Mouse (Mus musculus): Measurements from ENCODE around the gene Prep. TPM values are rescaled to one million over a fixed set of nuclear protein-coding genes. Genes with fewer than 3 reads are reported as not detected.

Gene Prep
- polyA plus RNA-seq, 1 experiment: 7.1 TPM

GRCm38 (mm10) chr10:45048622-45049021 is 18.4 kb upstream of the Prep start:
- no peaks in the 10 kb centered on the region for H3K4me1 ChIP-seq (ENCODE audit: control insufficient read depth, insufficient read depth, low read length)
- H3K27ac ChIP-seq (ENCODE audit: insufficient read depth, low read length): no peak overlapping the region
- no peak overlapping the region for H3K4me3 ChIP-seq (ENCODE audit: insufficient read depth, low read length)
- TF ChIP-seq CTCF (IDR thresholded peaks at IDR 0.05; ENCODE audit: extremely low read depth, insufficient read depth, low read length) (no peak), POLR2A (IDR thresholded peaks at IDR 0.05; ENCODE audit: extremely low read depth, insufficient read depth, low read length) (no peak)

- H3K4me1 ChIP-seq (ENCODE audit: control insufficient read depth, insufficient read depth, low read length): no peaks in the 10 kb centered on the region
- H3K27ac ChIP-seq (ENCODE audit: insufficient read depth, low read length): no peak overlapping the region
- TF ChIP-seq POLR2A (IDR thresholded peaks at IDR 0.05; ENCODE audit: extremely low read depth, insufficient read depth, low read length): no peak
- peak; percentile 64 for TF ChIP-seq CTCF (IDR thresholded peaks at IDR 0.05; ENCODE audit: extremely low read depth, insufficient read depth, low read length)
- H3K4me3 ChIP-seq (ENCODE audit: insufficient read depth, low read length): no peak overlapping the region
These were observed 15.8 kb upstream of the Prep start for GRCm38 (mm10) chr10:45051125-45051744.

- TF ChIP-seq POLR2A (IDR thresholded peaks at IDR 0.05; ENCODE audit: extremely low read depth, insufficient read depth, low read length) (no peak), CTCF (IDR thresholded peaks at IDR 0.05; ENCODE audit: extremely low read depth, insufficient read depth, low read length) (no peak)
These were observed 8.6 kb upstream of the Prep start for GRCm38 (mm10) chr10:45058361-45058760.

GRCm38 (mm10) chr10:45060841-45061240 is 6.2 kb upstream of the Prep start:
- H3K27ac ChIP-seq (ENCODE audit: insufficient read depth, low read length): no peak overlapping the region
- H3K4me3 ChIP-seq (ENCODE audit: insufficient read depth, low read length): no peak overlapping the region
- no peak for TF ChIP-seq CTCF (IDR thresholded peaks at IDR 0.05; ENCODE audit: extremely low read depth, insufficient read depth, low read length)
- TF ChIP-seq POLR2A (IDR thresholded peaks at IDR 0.05; ENCODE audit: extremely low read depth, insufficient read depth, low read length): no peak
- no peaks in the 10 kb centered on the region for H3K4me1 ChIP-seq (ENCODE audit: control insufficient read depth, insufficient read depth, low read length)

More at GRCm38 (mm10) chr10:45058361-45058760, 8.6 kb upstream of the Prep start:
- Histone ChIP-seq H3K4me3 (ENCODE audit: insufficient read depth, low read length) (no peak overlapping the region), H3K4me1 (ENCODE audit: control insufficient read depth, insufficient read depth, low read length) (no peaks in the 10 kb centered on the region), H3K27ac (ENCODE audit: insufficient read depth, low read length) (no peak overlapping the region)

GRCm38 (mm10) chr10:45066131-45066930 is 672 bp upstream of the Prep start:
- no peak for TF ChIP-seq POLR2A (IDR thresholded peaks at IDR 0.05; ENCODE audit: extremely low read depth, insufficient read depth, low read length)
- TF ChIP-seq CTCF (IDR thresholded peaks at IDR 0.05; ENCODE audit: extremely low read depth, insufficient read depth, low read length): no peak
- peaks cover 1% of the 10 kb centered on the region; the same call in 1 of the 2 replicates for H3K4me1 ChIP-seq (ENCODE audit: control insufficient read depth, insufficient read depth, low read length)
- H3K4me3 ChIP-seq (ENCODE audit: insufficient read depth, low read length): peak overlapping the region; percentile 91
- peak overlapping the region; percentile 18; the same call in 1 of the 2 replicates for H3K27ac ChIP-seq (ENCODE audit: insufficient read depth, low read length)

- TF ChIP-seq POLR2A (IDR thresholded peaks at IDR 0.05; ENCODE audit: extremely low read depth, insufficient read depth, low read length): no peak
- Histone ChIP-seq H3K4me1 (ENCODE audit: control insufficient read depth, insufficient read depth, low read length) (peaks cover 1% of the 10 kb centered on the region; the same call in 1 of the 2 replicates), H3K27ac (ENCODE audit: insufficient read depth, low read length) (no peak overlapping the region), H3K4me3 (ENCODE audit: insufficient read depth, low read length) (peak overlapping the region; percentile 91)
These were observed 478 bp downstream of the Prep start for GRCm38 (mm10) chr10:45067436-45067925.

GRCm38 (mm10) chr10:45069557-45069956 is 2.6 kb downstream of the Prep start:
- TF ChIP-seq POLR2A (IDR thresholded peaks at IDR 0.05; ENCODE audit: extremely low read depth, insufficient read depth, low read length) (no peak), CTCF (IDR thresholded peaks at IDR 0.05; ENCODE audit: extremely low read depth, insufficient read depth, low read length) (no peak)
- H3K27ac ChIP-seq (ENCODE audit: insufficient read depth, low read length): no peak overlapping the region
- H3K4me1 ChIP-seq (ENCODE audit: control insufficient read depth, insufficient read depth, low read length): peaks cover 1% of the 10 kb centered on the region; the same call in 1 of the 2 replicates
- H3K4me3 ChIP-seq (ENCODE audit: insufficient read depth, low read length): no peak overlapping the region

- Histone ChIP-seq H3K4me1 (ENCODE audit: control insufficient read depth, insufficient read depth, low read length) (peaks cover 1% of the 10 kb centered on the region; the same call in 1 of the 2 replicates), H3K27ac (ENCODE audit: insufficient read depth, low read length) (no peak overlapping the region), H3K4me3 (ENCODE audit: insufficient read depth, low read length) (no peak overlapping the region)
- TF ChIP-seq POLR2A (IDR thresholded peaks at IDR 0.05; ENCODE audit: extremely low read depth, insufficient read depth, low read length) (no peak), CTCF (IDR thresholded peaks at IDR 0.05; ENCODE audit: extremely low read depth, insufficient read depth, low read length) (no peak)
These were observed 3.4 kb downstream of the Prep start for GRCm38 (mm10) chr10:45070362-45070761.

- Histone ChIP-seq H3K4me3 (ENCODE audit: insufficient read depth, low read length) (no peak overlapping the region), H3K27ac (ENCODE audit: insufficient read depth, low read length) (no peak overlapping the region), H3K4me1 (ENCODE audit: control insufficient read depth, insufficient read depth, low read length) (peaks cover under 1% of the 10 kb centered on the region; the same call in 1 of the 2 replicates)
- TF ChIP-seq CTCF (IDR thresholded peaks at IDR 0.05; ENCODE audit: extremely low read depth, insufficient read depth, low read length) (no peak), POLR2A (IDR thresholded peaks at IDR 0.05; ENCODE audit: extremely low read depth, insufficient read depth, low read length) (no peak)
These were observed 4.2 kb downstream of the Prep start for GRCm38 (mm10) chr10:45070929-45071813.
